Mouse (Mus musculus) layer of hippocampus, adult 2 months (tissue): Measurements from ENCODE around the gene Gfm1. TPM values are rescaled to one million over a fixed set of nuclear protein-coding genes. Genes with fewer than 3 reads are reported as not detected.

Experiments used
- DNase-seq, 2 experiments: peaks; one replicate each; pipeline ENCODE4 v3.0.0; 2022; ENCODE audit warnings: low spot score in 2 of 2
- H3K27ac ChIP-seq: fragments of 200-600 bp; 2 replicates; pipeline ENCODE4 v1.8.1; 2022
- H3K4me3 ChIP-seq: fragments of 200-600 bp; 2 replicates; pipeline ENCODE4 v1.8.1; 2022; ENCODE audit warnings: mild to moderate bottlenecking
- CTCF ChIP-seq: fragments of 200-600 bp; conservative IDR thresholded peaks from 2 replicates; pipeline ENCODE4 v1.8.1; 2022; ENCODE audit warnings: antibody characterized with exemption, mild to moderate bottlenecking, moderate library complexity
- total RNA-seq, 2 experiments: library from RNA; stranded (reverse); gene quantifications; 2 replicates each; pipeline ENCODE4 v1.2.3; 2021

Gfm1 gene
- total RNA-seq, 2 experiments from 2014 or later, result 53.5 to 57.7 TPM

GRCm38 (mm10) chr3:67471408-67472127, 41.7 kb downstream of the Gfm1 start:
- no peak for TF ChIP-seq CTCF
- DNase-seq, result no peak
- Histone ChIP-seq H3K4me3 (no peak overlapping the region), H3K27ac (no peak overlapping the region)

DNA sequence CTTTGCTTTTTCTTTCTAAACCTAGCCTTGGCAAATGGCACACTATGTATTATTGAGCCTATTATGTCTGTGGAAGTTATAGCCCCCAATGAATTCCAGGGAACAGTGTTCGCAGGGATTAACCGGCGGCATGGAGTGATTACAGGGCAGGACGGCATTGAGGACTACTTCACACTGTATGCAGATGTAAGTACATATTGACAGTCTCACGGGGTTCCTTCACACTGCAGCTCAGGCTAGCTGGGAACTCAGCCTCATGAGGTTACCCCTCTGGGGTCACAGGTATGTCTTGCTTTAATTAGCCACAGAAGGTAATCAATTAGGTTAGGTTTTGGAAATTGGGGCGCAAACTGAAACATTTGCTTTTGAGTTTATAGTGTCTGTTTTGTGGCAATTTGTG, 43.5 kb downstream of the Gfm1 start:
- no peak overlapping the region for H3K27ac ChIP-seq
- no peak overlapping the region for H3K4me3 ChIP-seq
- no peak for DNase-seq
- TF ChIP-seq CTCF, result no peak

- H3K4me3 ChIP-seq, result no peak overlapping the region
- no peak overlapping the region for H3K27ac ChIP-seq
- TF ChIP-seq CTCF, result no peak
- DNase-seq, result no peak
Observed at GRCm38 (mm10) chr3:67479806-67480205, 49.9 kb downstream of the Gfm1 start.

DNA sequence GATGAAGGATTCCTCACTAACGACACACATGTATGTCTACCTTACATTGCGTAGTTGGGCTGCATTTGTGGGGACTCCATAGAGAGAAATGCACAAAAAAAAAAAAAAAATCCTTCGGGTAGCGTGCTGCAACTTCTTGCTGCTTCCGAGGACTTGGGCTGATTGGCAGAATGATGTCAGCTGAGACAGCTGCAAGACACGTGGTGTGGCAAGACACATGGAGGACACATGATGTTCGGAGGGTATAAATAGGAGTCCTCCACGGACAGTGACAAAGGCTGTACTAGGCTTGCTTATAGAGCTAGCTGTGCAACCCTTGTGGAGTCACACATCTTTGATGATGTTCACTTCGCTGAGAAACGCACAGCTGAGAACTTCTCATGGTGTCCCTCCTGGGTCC, 52.5 kb downstream of the Gfm1 start:
- no peak for DNase-seq
- no peak for TF ChIP-seq CTCF
- no peak overlapping the region for H3K4me3 ChIP-seq
- H3K27ac ChIP-seq, result no peak overlapping the region

DNA sequence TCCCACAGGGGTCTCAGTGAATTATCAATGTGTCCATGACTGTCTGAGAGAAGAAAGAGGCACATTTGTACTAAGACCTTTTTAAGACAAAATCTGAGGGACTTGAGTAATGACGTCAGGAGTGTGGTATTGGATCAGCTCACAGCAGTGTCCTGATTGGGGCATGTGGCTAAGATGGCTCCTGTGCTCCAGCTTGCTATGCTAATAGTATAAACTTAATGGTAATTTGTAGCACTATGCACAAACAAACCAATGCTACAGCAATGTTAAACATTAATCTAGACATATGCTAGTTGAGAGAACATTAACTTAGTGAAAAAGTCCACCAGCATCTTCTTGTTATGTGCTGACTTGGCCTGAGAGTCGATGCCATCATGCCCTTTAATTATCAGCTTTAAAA, 55.3 kb downstream of the Gfm1 start:
- H3K27ac ChIP-seq, result no peak overlapping the region
- no peak overlapping the region for H3K4me3 ChIP-seq
- no peak for DNase-seq
- TF ChIP-seq CTCF, result no peak

DNA sequence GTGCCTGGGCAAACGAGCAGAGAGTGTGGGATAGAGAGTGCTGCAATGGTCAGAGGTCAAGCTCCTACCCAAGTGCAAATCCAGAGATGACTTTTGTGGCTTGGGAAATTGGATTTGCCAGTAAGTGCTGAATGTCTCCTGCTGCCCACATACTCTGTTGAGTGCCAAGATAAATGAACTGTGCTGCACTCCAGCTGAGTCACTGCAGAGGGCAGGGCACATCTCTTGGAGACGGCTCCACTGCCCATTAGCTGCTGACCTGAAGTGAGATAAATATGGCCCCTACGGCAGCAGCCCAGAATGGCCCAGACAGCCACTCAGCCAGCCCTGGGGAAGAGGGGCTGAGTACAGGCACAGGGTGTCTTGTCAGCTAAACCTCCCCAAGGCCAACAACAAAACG, 60.3 kb downstream of the Gfm1 start:
- no peak overlapping the region for H3K27ac ChIP-seq
- TF ChIP-seq CTCF, result no peak
- no peak for DNase-seq
- no peak overlapping the region for H3K4me3 ChIP-seq

GRCm38 (mm10) chr3:67492086-67492869, 62.4 kb downstream of the Gfm1 start:
- H3K4me3 ChIP-seq, result no peak overlapping the region
- H3K27ac ChIP-seq, result peak overlapping the region; percentile 52
- DNase-seq, result peak in 1 of 2 experiments; percentile 16
- no peak for TF ChIP-seq CTCF

- Histone ChIP-seq H3K27ac (peak overlapping the region; percentile 52; the same call in 1 of the 2 replicates), H3K4me3 (no peak overlapping the region)
- peak; percentile 15 to 52 for DNase-seq
- no peak for TF ChIP-seq CTCF
Observed at GRCm38 (mm10) chr3:67493132-67493531, 63.2 kb downstream of the Gfm1 start.

DNA sequence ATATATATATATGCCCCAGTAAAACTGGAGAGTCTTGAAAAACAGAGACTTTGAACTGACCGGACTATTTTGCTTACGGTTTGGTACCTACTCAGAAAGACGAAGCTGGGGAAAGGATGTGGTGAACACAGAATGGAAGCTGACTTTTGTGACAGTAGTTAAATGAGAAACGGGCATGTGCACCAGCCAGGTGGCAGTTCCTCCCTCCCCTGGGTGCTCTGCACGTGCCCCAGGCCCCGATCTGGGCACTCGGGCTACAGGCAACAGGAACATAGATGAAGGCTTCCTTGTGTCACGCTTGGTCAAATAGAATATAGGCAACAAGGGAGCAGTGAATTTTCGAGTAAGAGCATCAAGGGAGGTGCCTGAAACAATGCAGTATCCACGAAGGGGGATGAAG, 66.4 kb downstream of the Gfm1 start:
- Histone ChIP-seq H3K27ac (no peak overlapping the region), H3K4me3 (no peak overlapping the region)
- TF ChIP-seq CTCF, result no peak
- DNase-seq, result no peak

- H3K27ac ChIP-seq, result no peak overlapping the region
- no peak for DNase-seq
- no peak overlapping the region for H3K4me3 ChIP-seq
- TF ChIP-seq CTCF, result no peak
Observed at GRCm38 (mm10) chr3:67497998-67498397, 68.1 kb downstream of the Gfm1 start.

- no peak for TF ChIP-seq CTCF
- DNase-seq, result no peak
- Histone ChIP-seq H3K4me3 (no peak overlapping the region), H3K27ac (no peak overlapping the region)
Observed at GRCm38 (mm10) chr3:67498773-67499405, 69.0 kb downstream of the Gfm1 start.

- Histone ChIP-seq H3K4me3 (no peak overlapping the region), H3K27ac (no peak overlapping the region)
- no peak for TF ChIP-seq CTCF
- DNase-seq, result no peak
Observed at GRCm38 (mm10) chr3:67499406-67499791, 69.5 kb downstream of the Gfm1 start.

DNA sequence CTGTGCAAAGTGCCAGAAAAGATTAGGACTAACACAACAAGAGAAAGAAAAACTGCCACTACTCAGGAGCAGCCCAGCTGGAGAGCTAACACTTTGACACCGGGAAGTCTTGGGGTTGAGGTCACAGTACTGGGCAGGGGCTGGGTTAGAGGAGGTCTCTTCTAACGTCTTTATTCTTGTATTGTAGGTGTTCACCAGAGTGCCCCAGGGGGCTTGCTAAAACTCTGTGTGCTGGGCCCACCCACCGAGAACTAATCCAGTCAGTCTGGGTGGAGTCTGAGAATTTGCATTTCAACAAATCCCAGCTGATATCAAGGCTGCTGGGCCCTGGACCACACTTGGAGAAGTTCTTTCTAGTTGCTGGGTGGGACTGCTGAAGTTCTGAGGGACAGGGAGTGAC, 74.0 kb downstream of the Gfm1 start:
- TF ChIP-seq CTCF, result no peak
- DNase-seq, result no peak
- no peak overlapping the region for H3K27ac ChIP-seq
- H3K4me3 ChIP-seq, result no peak overlapping the region
